Mouse (Mus musculus) ZHBTc4 (cell line): ENCODE results near the gene Anapc16.
"Not testable (repeated sequence)": the region's sequence is repeated elsewhere in the genome, so short reads cannot be mapped to it uniquely, and the experiment has no call there.

Experiments used
- DNase-seq: peaks from one replicate; pipeline ENCODE4 v3.0.0-alpha.2; 2011; ENCODE audit warnings: low read depth, low spot score

Anapc16 gene

DNA sequence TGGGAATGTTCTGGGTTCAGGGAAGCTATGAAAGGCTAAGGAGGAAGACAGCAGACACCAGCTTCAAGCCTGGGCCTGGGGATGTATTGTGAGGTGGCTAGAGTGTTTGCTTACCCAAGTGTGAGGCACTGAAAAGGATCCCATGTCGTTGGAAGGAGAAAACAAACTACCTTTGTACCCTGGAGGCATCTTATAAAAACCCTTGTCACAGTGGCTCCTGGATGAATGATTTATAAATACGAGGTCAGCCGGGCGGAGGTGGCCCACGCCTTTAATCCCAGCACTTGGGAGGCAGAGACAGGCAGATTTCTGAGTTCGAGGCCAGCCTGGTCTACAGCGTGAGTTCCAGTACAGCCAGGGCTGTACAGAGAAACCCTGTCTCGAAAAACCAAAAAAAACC is 1.3 kb downstream of the Anapc16 start:
- DNase-seq, result not testable (repeated sequence)

DNA sequence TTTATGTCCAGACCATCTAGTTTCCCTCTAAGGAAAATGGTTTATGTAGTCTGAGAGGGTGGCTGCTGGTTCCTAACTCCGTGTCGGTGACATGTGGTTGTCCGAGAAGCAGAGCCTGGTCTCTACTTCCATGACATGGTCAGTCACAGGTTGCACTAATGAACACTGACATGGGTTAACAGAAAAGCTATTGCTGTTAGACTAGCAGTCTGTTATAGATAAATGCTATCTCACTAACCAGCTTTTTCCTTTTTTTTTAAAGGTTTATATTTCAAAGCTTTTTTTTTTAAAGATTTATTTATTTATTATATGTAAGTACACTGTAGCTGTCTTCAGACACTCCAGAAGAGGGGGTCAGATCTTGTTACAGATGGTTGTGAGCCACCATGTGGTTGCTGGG is 3.9 kb downstream of the Anapc16 start:
- DNase-seq, result no peak

GRCm38 (mm10) chr10:59997591-59997990 is 5.3 kb downstream of the Anapc16 start:
- DNase-seq, result peak; percentile 83

DNA sequence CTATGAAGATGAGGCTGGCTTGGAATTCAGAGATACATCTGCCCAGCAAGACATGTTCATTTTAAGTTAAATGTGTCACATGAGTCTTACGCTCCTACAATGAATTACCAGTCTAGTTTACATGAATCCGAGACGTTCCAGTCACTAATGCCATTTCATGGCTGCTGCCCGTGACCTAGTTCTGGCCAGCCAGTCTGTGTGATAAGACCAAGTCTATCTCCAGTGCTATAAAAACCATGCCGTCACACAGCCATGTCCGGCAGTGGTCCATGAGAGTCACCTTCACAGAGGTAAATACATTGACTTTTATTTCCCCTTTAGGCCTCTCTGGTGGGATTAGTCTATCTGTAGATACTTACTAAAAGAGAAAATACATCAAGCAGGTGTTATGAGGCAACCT is 7.0 kb downstream of the Anapc16 start:
- DNase-seq, result no peak

DNA sequence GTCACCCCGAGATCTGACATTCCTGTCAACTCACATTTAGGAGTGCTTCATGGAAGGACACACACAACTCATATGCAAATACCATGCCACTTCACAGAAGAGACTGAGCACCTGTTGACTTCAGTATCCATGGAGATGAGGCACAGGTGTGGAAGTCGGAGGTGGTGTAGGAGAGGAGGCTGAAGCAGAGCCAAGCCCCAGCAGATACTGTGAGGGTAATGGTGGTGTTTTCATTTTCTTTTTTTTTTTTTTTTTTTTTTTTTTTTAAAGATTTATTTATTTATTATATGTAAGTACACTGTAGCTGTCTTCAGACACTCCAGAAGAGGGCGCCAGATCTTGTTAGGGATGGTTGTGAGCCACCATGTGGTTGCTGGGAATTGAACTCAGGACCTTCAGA is 9.1 kb downstream of the Anapc16 start:
- not testable (repeated sequence) for DNase-seq

DNA sequence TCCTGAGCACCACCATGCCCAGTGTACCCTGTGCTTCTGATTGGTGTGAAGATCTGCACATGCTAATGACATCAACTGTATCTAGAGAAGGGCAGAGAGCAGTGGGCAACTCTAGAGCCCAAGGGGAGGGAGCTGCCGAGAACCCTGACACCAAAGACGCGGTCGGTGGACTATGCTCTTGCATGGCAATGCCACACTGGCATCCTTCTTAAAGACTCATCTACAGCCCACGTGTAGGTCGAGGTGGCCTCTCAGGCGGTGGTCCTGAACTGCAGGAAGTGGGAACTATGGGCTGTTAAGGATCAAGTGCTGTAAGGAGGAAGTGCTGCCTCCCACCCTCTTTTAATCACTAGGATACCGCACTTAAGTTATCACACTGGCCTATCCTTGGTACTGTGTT is 10.9 kb downstream of the Anapc16 start:
- DNase-seq, result no peak

GRCm38 (mm10) chr10:59991262-59991880 is 11.6 kb downstream of the Anapc16 start:
- no peak for DNase-seq

DNA sequence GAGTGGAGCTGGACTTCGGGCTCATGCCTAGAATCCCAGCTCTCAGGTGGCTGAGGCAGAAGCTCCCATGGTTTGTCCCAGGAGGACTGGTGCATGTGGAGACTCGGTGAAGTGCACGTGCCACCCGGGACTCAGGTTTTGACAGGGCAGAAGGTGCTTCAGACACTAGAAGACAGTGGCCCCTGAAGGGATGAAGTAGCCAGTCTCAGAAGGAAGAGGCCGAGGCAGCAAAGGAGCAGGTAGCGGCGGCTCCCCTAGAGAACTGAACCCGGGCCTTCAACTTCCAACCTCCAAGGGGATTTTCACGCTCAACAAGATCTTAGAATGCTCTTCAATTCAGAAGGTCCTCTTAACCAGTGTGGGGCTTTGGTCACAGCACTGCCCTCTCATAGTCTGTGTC is 12.5 kb downstream of the Anapc16 start:
- DNase-seq, result no peak

DNA sequence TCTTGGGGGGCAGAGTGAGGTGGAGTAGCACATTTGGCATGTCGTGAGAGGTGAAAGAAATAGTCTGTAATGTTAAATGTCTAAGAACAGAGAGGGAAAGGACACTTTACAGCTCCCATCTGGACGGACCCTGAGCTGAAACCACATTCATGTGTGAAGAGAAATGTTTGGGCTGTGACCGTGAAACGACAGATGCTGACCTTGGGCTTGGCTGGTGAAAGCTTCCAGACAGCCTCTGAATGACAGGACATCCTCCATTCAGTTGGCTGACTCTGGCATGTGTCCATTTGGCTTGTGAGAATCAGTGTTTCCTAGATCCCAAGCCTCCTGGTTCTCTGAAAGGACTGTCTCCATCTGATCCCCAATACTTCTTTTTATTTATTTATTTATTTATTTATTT is 14.9 kb downstream of the Anapc16 start:
- no peak for DNase-seq

GRCm38 (mm10) chr10:59982379-59982873 is 20.5 kb downstream of the Anapc16 start:
- no peak for DNase-seq

GRCm38 (mm10) chr10:59981792-59982191 is 21.1 kb downstream of the Anapc16 start:
- no peak for DNase-seq

DNA sequence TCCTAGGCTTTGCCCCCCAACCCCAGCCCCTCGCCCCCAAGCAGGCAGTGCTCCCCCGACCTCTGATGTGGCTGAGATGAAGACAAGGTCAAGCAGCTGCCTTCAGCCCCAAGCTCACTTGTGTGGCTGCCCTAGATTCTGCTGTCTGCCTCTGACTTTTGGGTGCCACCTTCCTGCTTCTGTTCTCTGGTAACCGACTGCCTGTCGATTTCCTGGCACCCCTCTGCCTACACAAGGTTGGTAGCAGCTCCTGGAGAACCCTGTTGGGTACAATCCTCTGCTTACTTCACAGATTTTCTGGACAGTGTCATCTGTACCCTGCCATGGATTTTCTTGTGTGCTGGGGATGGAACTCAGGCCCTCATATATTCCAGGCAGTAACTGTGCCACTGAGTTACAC is 21.6 kb downstream of the Anapc16 start:
- no peak for DNase-seq

GRCm38 (mm10) chr10:59980815-59981244 is 22.1 kb downstream of the Anapc16 start:
- DNase-seq, result no peak

- DNase-seq, result no peak
Observed at GRCm38 (mm10) chr10:59978873-59979743, 23.8 kb downstream of the Anapc16 start.

GRCm38 (mm10) chr10:59978401-59978800 is 24.5 kb downstream of the Anapc16 start:
- no peak for DNase-seq

- no peak for DNase-seq
Observed at GRCm38 (mm10) chr10:59977715-59978343, 25.1 kb downstream of the Anapc16 start.

- DNase-seq, result peak; percentile 46
Observed at GRCm38 (mm10) chr10:59977141-59977540, 25.8 kb downstream of the Anapc16 start.

DNA sequence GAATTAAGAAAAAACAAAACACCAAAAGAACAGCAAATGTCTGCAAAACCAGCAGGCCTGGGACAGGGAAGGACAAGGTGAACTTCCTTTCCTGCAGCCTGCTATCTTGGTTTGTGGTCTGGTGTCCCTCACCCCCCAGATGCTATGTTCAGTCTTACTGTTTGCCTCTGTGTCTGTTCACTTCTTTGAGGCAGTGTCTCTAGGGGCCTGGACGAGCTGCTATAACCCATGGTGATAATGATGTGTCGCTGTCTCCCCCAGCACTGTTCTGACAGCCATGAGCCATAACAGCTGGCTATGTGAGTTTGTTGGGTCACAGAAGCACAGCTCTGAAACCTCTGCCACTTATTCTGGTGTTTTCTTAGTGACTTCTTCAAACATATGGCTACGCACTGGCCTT is 28.1 kb downstream of the Anapc16 start:
- DNase-seq, result no peak

- DNase-seq, result peak; percentile 91
Observed at GRCm38 (mm10) chr10:59974191-59974664, 28.7 kb downstream of the Anapc16 start.

GRCm38 (mm10) chr10:59973400-59973799 is 29.5 kb downstream of the Anapc16 start:
- no peak for DNase-seq

DNA sequence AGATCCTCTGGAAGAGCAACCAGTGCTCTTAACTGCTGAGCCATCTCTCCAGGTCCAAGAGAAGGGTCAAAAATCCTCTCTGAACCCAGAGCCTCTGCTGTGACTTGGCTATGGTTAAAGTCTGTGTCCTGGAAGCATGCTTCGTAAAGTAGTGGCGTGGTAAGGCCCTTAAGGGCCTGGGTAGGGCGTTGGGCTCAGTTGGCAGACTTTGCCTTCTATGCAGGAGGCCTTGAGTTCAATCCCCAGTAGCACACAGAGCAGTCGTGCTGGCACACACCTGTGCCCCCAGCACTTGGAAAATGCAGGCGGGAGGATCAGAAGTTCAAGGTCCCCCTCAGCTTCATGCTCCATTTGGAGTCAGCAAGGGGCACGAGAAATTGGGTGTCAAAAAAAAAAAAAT is 29.9 kb downstream of the Anapc16 start:
- DNase-seq, result no peak

DNA sequence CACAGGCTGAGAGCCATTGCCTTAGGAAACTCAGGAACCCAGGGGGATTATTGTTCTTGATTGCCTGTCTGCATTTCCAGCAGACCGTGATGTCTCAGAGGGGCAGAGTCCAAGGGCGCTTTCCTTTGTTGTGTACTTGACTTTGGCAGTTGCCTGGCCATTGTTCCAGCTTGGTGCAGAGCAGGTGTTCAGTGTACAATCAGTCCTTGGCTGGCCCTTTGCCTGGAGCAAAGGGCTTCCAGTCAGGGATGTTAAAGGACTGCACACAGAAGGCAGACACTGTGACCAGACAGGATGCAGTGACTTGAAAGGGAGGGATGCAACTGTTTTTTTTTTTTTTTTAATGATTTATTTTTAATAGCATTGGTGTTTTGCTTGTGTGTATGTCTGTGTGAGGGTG is 30.4 kb downstream of the Anapc16 start:
- peak; percentile 69 for DNase-seq
